Mouse (Mus musculus) ovary, adult 18-20 months (tissue): ENCODE measurements around the gene Abca7.
"Not testable (repeated sequence)": the region's sequence is repeated elsewhere in the genome, so short reads cannot be mapped to it uniquely, and the experiment has no call there.

Experiments
- DNase-seq: peaks from one replicate; pipeline ENCODE4 v3.0.0; 2022; ENCODE audit warnings: low spot score, mixed read lengths

Abca7 gene

DNA sequence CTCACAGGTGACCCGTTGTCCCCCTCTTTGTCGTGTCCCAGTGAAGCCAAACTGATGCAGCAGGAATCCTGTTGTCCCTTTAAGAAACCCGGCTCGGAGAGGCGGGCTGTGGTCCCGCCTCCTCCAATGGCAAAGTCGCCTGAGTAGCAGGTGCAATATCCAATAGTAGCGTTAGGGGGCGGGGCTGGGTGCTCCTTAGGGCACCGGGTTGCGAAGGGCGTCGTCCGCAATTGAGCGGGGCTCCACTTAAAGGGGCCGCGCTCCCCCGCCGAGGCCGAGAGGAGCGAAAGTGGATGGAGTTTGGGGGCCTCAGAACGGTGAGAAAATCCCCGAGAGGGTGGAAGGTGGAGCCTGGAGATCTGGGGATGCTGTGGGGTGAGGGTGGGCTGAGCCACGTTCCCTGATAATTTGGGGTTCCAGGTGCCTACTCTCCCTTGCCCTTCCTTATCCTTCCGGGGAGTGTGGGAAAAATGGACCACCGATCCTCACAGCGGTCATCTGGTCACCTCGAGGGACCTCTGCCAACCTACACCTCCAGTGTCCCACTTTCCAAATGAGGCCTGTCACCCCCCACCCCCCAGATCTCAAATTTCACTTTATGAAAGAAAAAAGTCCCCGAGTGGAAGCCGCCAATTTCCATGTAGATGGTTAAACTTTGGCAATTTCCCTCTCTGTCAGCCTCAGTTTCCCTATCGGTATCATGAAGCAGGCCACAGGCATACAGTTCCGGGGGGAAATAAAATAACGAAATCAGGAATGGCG, at the start of gene Abca7:
Gene Abca7 (plus strand): TSS at position 223 of the 762 bp plus-strand sequence.
- peak; percentile 90 for DNase-seq

DNA sequence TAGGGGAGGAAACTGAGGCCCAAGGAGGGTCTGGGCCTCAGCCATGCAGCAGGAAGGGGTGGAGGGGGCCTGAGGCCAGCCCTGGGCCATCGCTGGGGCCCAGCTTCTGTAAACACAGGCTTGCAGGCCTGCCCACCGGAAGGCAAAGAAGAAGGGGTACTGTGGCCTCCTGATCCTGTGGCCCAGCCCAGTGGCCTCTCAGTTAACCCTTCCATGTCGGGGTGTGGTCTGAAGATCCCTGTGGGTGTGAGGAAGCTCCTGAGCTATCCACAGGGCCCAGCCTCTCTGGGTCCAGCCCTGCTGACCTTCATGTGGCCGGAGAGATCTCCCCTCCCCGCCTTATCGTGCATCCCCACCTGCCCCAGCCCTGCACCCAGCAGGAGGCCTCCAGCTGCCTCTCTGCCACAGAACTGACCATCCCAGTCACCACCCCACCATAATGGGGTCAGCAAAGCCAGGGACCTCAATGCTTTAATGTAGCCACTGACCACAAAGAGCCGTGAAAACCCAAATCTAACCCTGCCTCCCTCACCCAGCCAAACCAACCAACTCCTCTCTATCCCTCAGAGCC, 49.5 kb upstream of the Abca7 start:
- DNase-seq, result no peak

DNA sequence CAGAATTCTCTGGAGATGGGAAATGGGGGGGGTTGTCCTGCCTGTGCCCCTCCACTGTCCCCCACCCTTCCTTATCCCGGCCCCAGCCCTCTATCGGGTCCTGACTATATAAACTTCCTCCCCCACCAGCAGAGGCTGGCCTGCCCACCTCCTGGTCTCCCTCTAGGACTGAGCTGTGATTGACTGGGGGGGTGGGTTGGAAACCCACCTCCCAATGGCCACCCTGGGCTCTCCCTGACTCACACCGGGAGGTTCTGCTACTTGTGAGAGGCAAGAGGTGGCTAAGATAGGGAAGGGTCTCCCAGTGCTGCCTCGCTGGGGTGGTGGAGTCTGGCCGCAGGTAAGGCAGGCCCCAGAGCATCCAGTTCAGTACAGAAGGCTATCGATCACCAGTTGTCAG, 48.8 kb upstream of the Abca7 start:
- no peak for DNase-seq

DNA sequence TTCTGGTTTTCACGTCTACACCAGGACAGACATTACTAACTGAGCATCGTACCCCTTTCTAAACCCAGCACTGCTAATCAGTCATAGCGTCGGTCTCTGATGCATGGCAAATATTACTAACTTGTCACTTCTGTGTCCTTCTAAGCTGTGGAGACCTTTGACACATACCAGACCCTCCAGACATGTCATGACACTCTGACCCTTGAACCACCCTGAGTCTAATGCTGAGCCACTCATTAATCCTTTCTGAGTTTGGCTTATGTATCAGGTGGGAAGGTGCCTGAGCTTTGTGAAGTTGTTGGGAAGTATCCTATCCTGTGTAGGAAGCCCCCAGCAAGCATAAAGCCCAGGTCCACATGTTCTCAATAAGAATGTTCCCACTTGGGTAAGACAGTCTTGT, 46.4 kb upstream of the Abca7 start:
- DNase-seq, result no peak

DNA sequence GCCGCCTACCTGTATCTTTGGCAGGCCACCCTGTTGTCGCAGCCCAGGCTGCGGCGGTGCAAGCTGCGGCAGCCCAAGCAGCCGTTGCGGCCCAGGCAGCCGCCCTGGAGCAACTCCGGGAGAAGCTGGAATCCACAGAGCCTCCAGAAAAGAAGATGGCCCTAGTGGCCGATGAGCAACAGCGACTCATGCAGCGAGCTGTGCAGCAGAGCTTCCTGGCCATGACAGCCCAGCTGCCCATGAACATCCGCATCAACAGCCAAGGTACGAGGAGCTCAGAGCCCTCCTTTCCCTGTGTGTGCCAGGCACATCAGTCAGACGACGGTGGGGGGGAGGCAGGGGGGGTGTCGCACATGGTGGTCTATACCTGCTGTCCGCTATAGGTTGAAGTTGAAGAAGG, 45.6 kb upstream of the Abca7 start:
- no peak for DNase-seq

DNA sequence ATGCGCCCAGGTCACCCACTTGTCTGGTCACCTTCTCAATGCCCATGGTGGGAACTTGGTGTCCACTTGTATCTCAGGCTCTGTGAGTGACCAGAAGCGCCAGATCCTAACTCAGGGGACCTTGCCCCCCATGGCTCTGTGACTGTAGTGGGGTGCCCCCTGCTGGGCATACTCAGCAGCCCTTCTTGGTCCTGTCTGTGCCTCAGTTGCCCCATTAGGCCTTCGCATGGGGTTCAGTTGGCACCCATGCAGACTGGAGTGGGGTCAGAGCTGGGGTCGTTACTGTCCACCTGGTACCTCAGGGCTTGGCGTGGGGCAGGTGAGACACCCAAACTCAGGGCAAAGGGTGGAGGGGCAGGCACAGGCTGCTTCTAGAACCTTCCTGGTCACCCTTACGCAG, 42.3 kb upstream of the Abca7 start:
- no peak for DNase-seq

DNA sequence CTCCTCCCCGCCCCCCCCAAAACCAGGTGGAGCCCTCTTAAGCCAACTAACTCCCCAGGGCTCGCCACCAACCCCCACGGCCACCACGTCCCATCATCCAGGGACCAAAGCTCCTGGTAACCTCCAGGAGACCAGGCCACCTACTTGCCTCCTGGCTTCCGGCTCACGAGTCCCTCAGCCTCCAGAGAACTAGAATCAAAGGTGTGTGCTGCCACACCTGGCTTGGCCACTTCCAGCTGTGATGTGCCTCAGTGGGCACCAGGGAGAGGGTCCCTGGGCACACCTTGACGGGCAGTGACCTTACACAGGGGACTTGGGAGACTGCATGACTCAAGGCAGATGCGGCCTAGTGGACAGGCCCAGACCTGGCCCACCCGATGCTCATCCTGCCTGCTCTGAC, 40.6 kb upstream of the Abca7 start:
- no peak for DNase-seq

DNA sequence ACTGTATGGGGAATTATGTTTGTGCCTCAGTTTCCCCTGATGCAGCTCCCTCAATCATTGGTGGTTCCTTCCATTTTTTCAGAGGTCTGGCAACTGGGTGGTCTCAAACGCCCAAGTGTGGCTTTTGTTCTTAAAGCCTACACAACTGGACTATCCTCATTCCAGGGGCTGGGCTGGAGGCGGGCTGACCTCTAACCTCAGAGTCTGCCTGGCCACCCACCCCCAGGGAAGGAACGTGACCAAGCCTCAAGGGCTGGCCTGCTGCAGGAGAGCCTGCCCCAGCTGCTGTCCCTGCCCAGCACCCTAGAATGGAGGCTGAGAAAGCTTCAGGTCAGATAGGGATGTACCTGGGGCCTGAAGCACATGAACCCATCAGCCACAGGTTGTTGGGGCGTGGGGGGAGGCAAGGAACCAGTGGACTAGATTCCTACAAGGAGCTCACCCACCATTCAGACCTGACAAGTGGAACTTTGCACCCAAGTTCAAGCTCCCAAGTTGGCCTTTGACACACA, 39.6 kb upstream of the Abca7 start:
- no peak for DNase-seq

DNA sequence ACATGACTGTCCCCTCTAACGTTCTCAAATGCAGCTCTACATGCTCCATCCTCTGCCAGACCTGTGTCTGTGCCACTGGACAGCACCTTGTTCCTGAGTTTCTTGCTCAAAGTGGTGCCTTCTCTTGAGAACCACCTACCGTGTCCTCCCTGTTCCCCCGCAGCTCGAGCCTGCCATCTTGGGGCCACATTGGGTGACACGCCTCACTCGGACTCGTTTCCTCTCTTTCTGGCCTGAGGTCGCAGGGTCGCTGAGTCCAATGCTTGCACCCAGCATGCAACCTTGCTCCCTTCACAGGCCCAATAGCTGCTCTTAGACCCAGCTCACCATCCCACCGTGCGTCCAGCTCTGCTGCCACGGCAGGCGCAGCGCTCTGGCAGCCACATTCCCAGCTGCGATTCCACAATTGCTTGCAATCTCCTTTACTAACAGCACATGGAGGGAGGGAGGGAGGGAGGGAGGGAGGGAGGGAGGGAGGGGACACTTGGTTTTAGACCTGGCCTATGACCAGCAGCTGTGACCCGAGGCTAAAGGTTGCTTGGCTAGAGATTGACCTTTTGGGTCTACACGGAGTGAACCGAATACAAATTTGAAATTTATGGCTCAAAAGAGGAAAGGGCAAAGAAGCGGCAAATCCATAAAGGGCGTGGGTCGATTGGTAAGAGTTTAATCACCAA, 38.0 kb upstream of the Abca7 start:
- peak; percentile 63 for DNase-seq

DNA sequence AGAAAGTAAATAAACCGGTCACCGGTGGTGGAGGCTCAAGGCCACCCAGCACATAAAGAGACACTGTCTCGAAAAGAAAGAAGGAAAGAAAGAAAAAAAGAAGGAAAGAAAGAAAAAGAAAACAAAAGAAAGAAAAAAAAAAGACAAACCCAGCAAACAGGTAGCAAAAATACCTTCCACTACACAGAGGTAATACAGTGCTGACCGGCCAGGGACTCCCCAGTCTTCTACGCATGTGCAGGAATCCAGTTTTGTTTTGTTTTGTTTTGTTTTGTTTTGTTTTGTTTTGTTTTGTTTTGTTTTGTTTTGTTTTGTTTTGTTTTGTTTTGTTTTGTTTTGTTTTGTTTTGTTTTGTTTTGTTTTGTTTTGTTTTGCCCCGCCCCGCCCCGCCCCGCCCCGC, 36.9 kb upstream of the Abca7 start:
- DNase-seq, result not testable (repeated sequence)

DNA sequence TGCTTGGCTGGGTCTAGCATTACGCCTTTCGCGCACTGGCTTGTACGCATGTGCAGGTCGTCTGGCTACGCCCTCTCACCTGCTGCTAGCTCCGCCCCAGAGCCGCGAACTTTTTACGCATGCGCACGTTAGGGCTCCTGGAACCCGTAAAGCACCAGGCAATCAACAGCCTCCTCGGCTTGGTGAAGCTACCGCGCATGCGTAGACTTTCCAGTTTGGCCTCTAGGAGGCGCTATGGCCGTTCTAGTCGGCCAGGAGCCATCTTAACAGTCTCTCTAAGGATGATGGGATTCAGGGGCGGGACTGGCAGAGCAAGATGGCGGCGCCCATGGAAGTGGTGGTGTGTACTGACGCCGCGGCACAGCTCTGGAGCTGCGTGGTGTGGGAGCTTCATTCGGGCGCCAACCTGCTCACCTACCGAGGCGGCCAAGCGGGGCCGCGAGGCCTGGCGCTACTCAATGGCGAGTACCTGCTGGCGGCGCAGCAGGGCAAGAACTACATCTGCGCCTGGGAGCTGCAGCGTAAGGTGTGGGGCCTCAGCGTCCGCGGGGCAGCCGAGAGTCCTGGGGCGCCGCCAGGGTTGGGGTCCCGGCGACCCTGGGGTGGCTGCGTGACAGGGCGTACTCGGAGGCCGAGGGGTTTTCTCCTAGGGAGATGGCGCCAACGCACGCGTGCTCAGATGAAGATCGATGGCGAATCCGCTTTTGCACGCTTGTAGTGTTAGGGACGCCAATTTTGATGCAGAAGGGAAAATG, 36.3 kb upstream of the Abca7 start, which contains the start of gene Wdr18:
Gene Wdr18 (plus strand): TSS at position 306 of the 755 bp plus-strand sequence.
- peak; percentile 99 for DNase-seq

DNA sequence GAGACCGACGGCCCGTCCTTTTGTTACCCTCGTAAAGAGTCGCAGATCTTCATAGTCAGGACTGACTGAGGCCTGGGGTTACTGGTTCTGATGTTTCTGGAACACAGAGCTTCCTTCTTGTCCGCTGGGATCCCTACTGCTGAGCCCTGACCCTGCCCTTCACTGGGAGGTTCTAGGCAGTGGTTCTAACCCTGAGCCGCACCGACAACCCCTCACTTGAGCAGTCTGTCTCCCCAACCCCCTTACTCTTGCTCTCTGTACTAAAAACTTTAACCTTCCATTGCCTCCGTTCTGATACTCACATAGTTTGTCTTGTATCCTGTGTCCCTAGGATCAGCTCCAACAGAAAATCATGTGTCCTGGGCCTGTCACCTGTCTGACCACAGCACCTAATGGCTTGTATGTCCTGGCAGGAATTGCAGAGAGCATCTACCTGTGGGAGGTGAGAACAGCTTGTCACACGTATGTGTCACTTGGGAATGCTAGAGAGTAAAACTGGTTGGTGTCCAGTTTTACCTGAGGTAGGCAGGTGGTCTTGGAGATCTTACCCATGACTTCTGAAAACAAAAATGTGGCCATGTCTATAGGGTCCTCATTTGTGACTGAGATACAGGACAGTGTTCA, 35.5 kb upstream of the Abca7 start:
- DNase-seq, result no peak

DNA sequence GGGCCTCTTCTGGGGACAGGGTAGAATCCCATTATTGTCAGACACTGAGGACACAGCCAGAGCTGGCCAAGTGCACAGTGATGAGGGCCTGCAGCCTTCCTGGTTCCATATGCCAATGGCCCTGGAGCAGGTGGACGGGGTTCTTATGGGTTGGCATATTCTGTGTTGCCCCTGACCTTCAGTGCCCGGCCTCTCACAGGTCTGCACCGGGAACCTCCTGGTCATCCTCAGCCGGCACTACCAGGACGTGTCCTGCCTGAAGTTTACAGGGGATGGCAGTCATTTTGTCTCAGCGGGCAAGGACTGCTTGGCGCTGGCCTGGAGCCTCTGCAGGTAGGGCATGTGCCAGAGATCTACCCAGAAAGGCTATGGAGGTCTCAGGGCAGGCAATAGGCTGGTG, 31.6 kb upstream of the Abca7 start:
- no peak for DNase-seq

DNA sequence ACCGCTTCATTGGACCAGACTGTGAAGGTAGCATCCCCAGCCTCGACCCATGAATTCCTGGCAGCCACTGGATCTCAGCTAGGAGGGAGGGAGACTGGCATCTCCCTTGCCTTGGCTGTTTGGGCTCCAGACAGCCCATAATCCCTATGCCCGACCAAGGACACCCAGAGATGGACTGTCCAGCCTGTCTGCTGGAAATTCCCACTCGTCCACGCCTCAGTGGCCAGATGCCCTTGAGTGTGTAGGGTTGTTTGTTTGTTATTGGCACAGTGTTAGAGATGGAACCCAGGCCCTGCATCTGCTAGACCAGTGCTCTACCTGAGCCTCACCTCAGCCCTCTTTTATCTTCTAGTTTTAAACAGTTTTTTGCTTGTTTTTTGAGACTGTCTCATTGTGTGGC, 31.0 kb upstream of the Abca7 start:
- no peak for DNase-seq

DNA sequence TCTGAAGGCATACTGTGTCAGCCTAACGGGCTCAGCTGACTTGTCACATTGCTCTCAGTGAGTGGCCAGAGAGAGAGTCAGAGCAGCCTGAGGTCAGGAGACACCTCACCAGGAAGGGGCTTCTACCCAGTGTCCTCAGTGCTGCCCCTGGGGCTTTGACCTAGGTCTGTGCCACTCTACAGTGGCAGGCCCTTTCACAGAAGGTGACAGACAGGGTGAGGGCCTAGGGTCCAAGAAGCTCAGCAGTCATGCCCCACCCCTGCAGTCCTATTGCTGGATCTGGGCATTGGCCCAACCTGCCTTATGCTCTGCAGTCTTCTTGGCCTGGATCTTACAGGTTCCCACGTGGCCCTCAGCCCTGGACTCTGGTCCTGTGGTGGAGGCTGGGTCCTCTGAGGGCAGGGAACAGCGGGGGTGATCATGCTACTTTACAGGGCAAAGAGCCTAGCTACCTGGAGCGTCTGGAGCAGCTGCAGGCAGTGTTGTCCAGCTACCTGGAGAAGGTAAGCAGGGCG, 29.4 kb upstream of the Abca7 start:
- DNase-seq, result no peak

DNA sequence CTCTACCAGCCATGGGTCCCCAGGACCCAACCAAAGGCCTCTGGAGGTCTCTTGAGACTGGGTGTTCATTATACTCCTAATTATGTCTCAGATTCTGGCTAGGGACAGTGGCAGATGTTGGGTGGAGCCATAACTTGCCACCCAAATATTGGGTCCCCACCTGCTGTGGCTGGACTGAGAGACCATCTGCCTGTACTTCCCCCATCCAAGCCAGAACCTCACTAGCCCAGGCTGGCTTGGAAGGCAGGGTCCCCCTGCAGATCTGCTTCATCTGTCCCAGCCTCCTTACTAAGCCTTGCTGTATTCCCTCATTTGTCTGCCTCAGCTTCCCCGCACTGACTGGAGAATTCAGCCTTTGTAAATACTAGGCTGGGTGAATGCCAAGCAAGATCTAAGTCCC, 28.1 kb upstream of the Abca7 start:
- DNase-seq, result no peak

DNA sequence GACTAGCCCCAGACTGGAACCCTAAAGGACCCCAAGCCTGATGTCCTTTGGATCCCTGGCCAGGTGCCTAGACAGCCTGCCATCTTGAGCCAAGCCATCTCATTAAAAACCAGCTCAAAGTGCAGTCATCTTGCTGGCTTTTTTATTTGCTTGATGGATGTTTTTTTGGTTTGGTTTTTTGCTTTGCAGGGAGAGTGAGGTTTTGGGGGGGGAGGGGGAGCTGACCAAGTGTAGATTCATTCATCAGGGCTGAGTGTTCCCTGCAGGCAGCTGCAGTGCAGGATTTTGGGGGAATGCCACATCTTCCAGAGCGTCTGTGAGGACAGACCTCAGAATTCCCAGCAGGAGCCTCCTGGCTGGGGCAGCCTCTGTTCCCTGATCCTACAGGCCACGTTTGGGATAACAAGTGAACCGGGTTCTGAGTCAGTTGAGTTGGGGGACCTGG, 27.1 kb upstream of the Abca7 start:
- no peak for DNase-seq

DNA sequence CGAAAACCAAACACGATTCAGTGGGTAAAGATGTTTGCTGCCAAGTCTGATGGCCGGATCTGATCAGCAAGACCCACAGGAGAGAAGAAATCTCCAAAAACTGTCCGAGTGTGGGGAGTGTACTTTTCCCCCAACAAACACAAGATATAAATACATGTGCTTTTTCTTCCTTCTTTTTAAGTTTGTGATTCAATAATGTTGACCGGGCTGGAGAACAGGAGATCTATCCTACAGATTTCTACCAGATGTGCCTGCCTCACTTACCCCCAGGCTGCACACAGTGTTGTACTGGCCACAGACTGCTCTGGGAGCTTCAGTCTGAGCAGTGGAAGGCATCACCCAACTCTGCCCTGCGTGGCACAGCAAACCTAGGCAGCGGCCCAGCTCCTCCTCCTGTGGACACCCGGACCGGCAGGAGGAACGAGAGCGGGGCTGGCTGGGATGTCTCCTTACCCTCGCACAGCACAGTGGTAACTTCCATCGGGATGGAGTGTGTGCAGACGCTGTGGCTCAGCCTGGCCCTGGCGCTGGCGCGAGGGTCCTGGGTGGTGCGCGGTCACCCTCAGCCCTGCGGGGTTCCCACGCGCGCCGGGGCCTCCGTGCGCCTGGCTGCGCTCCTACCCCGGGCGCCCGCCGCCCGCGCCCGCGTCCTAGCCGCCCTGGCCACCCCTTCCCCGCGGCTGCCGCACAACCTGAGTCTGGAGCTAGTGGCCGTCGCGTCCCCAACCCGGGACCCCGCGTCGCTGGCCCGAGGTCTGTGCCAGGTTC, 25.7 kb upstream of the Abca7 start, which contains the start of gene Grin3b:
Gene Grin3b (plus strand): TSS at position 301 of the 768 bp plus-strand sequence.
- DNase-seq, result no peak

DNA sequence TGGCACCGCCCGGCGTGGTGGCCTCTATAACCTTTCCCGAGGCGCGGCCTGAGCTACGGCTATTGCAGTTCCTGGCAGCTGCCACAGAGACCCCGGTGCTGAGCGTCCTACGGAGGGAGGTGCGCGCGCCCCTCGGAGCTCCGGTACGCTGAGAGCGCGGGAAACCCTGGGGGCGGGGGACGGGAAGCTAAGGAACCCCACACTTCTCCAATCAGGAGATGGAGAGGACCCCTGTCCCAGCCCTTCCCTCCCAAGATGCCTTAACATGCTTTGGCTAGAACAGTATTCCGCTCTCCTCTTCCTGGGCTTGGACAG, 25.2 kb upstream of the Abca7 start:
- DNase-seq, result no peak

DNA sequence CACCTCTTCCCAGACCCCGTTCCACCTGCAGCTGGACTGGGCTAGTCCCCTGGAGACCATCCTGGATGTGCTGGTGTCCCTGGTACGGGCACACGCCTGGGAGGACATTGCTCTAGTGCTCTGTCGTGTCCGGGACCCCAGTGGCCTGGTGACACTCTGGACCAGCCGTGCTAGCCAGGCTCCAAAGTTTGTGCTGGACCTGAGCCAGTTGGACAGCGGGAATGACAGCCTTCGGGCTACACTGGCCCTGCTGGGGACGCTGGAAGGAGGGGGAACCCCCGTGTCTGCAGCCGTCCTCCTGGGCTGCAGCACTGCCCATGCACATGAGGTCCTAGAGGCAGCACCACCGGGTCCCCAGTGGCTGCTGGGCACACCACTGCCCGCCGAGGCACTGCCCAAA, 23.5 kb upstream of the Abca7 start:
- DNase-seq, result no peak

DNA sequence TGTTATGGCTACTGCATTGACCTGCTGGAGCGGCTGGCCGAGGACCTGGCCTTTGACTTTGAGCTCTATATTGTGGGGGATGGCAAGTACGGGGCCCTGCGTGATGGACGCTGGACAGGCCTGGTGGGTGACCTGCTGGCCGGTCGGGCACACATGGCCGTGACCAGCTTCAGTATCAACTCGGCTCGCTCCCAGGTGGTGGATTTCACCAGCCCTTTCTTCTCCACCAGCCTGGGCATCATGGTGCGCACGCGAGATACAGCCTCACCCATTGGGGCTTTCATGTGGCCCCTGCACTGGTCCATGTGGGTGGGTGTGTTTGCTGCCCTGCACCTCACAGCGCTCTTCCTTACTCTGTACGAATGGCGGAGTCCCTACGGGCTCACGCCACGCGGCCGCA, 22.2 kb upstream of the Abca7 start:
- DNase-seq, result no peak
